Mouse (Mus musculus) ES-E14 (cell line): ENCODE results near the gene Gsta4.
"Not testable (repeated sequence)": the region's sequence is repeated elsewhere in the genome, so short reads cannot be mapped to it uniquely, and the experiment has no call there.

Experiments used
- CHD2 ChIP-seq: IDR thresholded peaks from 2 replicates; pipeline ENCODE4 v1.6.1; 2014; ENCODE audit warnings: mild to moderate bottlenecking, low read depth, low read length, inconsistent platforms
- HCFC1 ChIP-seq: IDR thresholded peaks from 2 replicates; pipeline ENCODE4 v1.6.1; 2012; ENCODE audit warnings: low read length, inconsistent platforms, borderline replicate concordance; ENCODE audit not compliant: insufficient read depth
- MAFK ChIP-seq: IDR thresholded peaks from 2 replicates; pipeline ENCODE4 v1.6.1; 2014; ENCODE audit warnings: mild to moderate bottlenecking, low read depth, low read length, inconsistent platforms; ENCODE audit not compliant: insufficient read depth
- ZC3H11A ChIP-seq: IDR thresholded peaks from 2 replicates; pipeline ENCODE4 v1.6.1; 2012; ENCODE audit warnings: low read depth, mild to moderate bottlenecking, inconsistent platforms, low read length, borderline replicate concordance

DNA sequence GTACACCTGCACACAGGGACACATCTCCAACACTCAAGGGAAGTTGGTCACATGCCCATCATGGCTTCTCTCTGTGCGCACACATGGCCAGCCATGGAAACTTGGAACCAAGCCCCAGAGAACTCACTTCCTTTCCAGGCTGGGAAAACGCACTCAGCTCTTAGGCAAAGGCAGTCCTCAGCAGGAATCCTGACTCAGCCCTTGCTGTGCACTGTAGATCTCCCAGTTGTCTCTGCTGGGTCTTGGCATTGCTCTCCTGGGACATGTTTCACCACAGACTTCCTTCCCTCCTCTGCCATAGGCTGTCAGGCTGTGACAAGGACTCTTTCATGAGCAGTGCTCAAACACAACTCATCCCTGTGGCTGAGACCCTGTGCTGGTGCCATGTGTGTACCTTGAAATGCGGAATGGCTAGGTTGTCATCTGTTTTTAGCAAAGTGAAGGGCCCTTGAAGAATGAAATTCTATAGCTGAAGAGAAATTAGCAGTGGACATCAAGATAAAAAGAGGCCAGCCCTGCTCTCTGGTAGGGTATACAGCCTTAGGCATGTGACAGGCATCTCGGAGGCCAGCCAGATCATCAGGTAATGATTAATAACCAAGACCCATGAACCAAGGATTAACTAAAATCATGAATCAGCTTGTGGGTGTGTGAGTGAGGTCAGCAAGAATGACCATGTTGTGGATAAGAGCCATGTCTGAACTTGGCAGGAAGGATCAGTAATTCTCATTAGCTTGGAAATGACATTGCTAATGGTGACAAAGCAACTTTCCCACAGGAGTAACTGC, 73.3 kb downstream of the Gsta4 start:
- not testable (repeated sequence) for TF ChIP-seq MAFK, CHD2, ZC3H11A, HCFC1
